Mouse (Mus musculus) heart, postnatal 0 days (tissue): ENCODE results near the gene Tmem235. TPM values are rescaled to one million over a fixed set of nuclear protein-coding genes. Genes with fewer than 3 reads are reported as not detected.

Experiments
- ATAC-seq: fragments of 200-750 bp; cut with Nextera tagmentation; 2 replicates; pipeline ENCODE4 v1.8.0; 2017; ENCODE audit warnings: low read depth, moderate number of reproducible peaks, moderate library complexity; ENCODE audit not compliant: insufficient read depth
- DNase-seq: peaks from one replicate; pipeline ENCODE4 v3.0.0-alpha.2; 2016; ENCODE audit warnings: low spot score
- H3K27ac ChIP-seq: fragments of 300-500 bp; sonication (generic); 2 replicates; pipeline ENCODE4 v1.5.1; 2014; ENCODE audit warnings: low read depth, mild to moderate bottlenecking
- H3K27me3 ChIP-seq: fragments of 300-500 bp; sonication (generic); 2 replicates; pipeline ENCODE4 v1.6.1; 2014; ENCODE audit warnings: low read length, mixed read lengths; ENCODE audit not compliant: control insufficient read depth, insufficient read depth
- H3K36me3 ChIP-seq: fragments of 300-500 bp; sonication (generic); replicated peaks from 2 replicates; pipeline ENCODE4 v1.6.1; 2014; ENCODE audit warnings: low read length, mixed read lengths; ENCODE audit not compliant: control insufficient read depth, insufficient read depth
- H3K4me1 ChIP-seq: fragments of 300-500 bp; sonication (generic); 2 replicates; pipeline ENCODE4 v1.6.1; 2014; ENCODE audit warnings: antibody characterized with exemption; ENCODE audit not compliant: control insufficient read depth, insufficient read depth
- H3K4me2 ChIP-seq: fragments of 300-500 bp; sonication (generic); 2 replicates; pipeline ENCODE4 v1.6.1; 2014; ENCODE audit warnings: low read depth, mild to moderate bottlenecking, low read length, moderate library complexity
- H3K4me3 ChIP-seq: fragments of 300-500 bp; sonication (generic); 2 replicates; pipeline ENCODE4 v1.5.1; 2014; ENCODE audit warnings: low read depth, low read length
- H3K9ac ChIP-seq: fragments of 300-500 bp; sonication (generic); replicated peaks from 2 replicates; pipeline ENCODE4 v1.6.1; 2014; ENCODE audit warnings: low read depth, low read length, mixed read lengths
- H3K9me3 ChIP-seq: fragments of 300-500 bp; sonication (generic); replicated peaks from 2 replicates; pipeline ENCODE4 v1.6.1; 2016; ENCODE audit warnings: low read length; ENCODE audit not compliant: control insufficient read depth
- CTCF ChIP-seq: IDR thresholded peaks from 2 replicates; pipeline ENCODE4 v1.5.1; 2016; ENCODE audit warnings: antibody characterized with exemption, control low read depth, low read depth
- EP300 ChIP-seq: IDR thresholded peaks from 2 replicates; pipeline ENCODE4 v1.6.1; 2016; ENCODE audit warnings: antibody characterized with exemption, low read depth
- WGBS: fragments of 180-500 bp; shearing (Covaris S2); extraction: QIAGEN DNeasy Blood & Tissue Kit; methylation state at CpG from one replicate; pipeline ENCODE4 v1.1.7; 2014; 5-methylcytosine and 5-hydroxymethylcytosine counted together
- polyA plus RNA-seq: library from polyadenylated mRNA; unstranded; fragments of >200 nt; fragmentation: Nextera tagmentation; extraction: Ambion mirVana; gene quantifications from 2 replicates; pipeline ENCODE4 v1.2.1, GENCODE M21; 2015
- total RNA-seq: library from RNA; depleted of rRNA; stranded (reverse); fragments of >200 nt; gene quantifications from 2 replicates; pipeline ENCODE4 v1.2.3, GENCODE M21; 2014; ENCODE audit warnings: low replicate concordance

The Tmem235 gene
- total and polyA plus RNA-seq, 2 experiments from 2014 or later = not detected

DNA sequence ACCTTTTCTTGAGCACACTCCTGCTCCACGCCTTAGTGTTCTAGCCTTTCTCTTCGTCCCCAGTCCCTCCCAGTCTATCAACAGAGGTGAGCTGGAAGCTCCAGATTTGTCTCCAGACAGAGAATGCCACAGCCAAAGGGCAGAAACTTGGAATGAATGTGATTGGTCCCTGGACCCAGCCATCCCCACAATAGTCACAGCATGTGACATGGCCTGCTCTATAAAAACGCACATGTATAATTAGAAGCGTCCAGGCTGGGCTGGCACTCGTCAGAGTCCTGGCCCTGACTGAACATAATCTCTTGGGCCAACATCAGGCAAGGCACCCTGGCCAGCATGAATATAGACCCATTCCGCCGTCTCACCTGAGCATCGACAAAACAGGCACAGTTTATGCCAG, 41.5 kb upstream of the Tmem235 start:
- H3K9me3 ChIP-seq = no peaks in the 10 kb centered on the region
- H3K9ac ChIP-seq = no peak overlapping the region
- H3K36me3 ChIP-seq = peaks cover 52% of the 10 kb centered on the region
- peak overlapping the region; percentile 87 for H3K27ac ChIP-seq
- 33% methylated on average over 8 of the region's 8 CpGs for WGBS
- H3K4me3 ChIP-seq = no peak overlapping the region
- TF ChIP-seq CTCF (no peak), EP300 (peak; percentile 66; the same call in 1 of the 2 replicates)
- DNase-seq (peak; percentile 86), ATAC-seq (peak; percentile 94)
- no peak overlapping the region for H3K4me2 ChIP-seq
- no peaks in the 10 kb centered on the region for H3K27me3 ChIP-seq
- peaks cover 39% of the 10 kb centered on the region for H3K4me1 ChIP-seq

DNA sequence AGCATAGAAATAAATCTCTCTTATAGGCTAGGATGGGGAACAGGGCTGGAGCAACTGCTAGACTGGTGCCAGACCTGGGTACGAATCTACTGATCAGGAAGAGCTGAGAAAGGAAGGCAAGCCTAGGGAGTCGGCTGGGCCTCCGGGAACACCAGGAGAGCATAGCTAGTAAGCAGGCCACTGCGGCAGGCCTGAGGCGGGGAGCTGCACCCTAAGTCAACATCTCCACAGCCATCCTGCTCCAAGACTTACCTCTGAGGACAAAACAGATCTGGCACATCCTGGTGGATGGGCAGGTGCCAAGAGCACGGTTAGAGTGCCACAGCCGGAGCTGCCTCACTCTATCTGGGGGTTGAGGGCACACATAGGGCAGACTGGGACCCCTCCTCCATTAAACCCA, 40.4 kb upstream of the Tmem235 start:
- Histone ChIP-seq H3K4me3 (no peak overlapping the region), H3K4me1 (peaks cover 40% of the 10 kb centered on the region), H3K27ac (peak overlapping the region; percentile 87), H3K27me3 (no peaks in the 10 kb centered on the region), H3K36me3 (peaks cover 42% of the 10 kb centered on the region), H3K9me3 (no peaks in the 10 kb centered on the region), H3K4me2 (no peak overlapping the region), H3K9ac (no peak overlapping the region)
- 87% methylated on average over 7 of the region's 7 CpGs for WGBS
- TF ChIP-seq CTCF (no peak), EP300 (no peak)
- ATAC-seq (no peak), DNase-seq (no peak)

DNA sequence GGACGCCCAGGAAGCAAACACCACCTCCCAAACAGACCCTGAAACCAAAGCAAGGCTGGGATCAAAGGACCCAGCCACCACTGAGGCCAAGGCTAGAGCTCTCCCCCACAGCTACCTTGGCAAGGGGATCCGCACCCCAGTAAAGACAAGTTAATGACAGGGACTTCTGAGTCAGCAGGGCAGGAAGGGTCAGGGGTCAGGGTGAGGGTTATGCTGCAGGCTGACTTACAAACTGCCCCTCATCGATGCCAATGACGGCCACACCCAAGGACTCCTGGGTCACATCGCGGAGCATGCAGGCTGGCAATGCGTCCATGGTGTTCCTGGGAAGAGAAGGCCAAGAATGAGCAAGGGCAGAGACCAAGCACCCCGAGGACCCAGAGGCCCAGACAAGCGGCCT, 38.7 kb upstream of the Tmem235 start:
- Histone ChIP-seq H3K9ac (no peak overlapping the region), H3K27me3 (no peaks in the 10 kb centered on the region), H3K4me1 (peaks cover 53% of the 10 kb centered on the region), H3K36me3 (peaks cover 35% of the 10 kb centered on the region), H3K4me3 (no peak overlapping the region), H3K9me3 (no peaks in the 10 kb centered on the region), H3K4me2 (no peak overlapping the region), H3K27ac (peak overlapping the region; percentile 79; the same call in 1 of the 2 replicates)
- DNase-seq (no peak), ATAC-seq (no peak)
- WGBS = 92% methylated on average over 9 of the region's 9 CpGs
- no peak for TF ChIP-seq EP300
- TF ChIP-seq CTCF = no peak

DNA sequence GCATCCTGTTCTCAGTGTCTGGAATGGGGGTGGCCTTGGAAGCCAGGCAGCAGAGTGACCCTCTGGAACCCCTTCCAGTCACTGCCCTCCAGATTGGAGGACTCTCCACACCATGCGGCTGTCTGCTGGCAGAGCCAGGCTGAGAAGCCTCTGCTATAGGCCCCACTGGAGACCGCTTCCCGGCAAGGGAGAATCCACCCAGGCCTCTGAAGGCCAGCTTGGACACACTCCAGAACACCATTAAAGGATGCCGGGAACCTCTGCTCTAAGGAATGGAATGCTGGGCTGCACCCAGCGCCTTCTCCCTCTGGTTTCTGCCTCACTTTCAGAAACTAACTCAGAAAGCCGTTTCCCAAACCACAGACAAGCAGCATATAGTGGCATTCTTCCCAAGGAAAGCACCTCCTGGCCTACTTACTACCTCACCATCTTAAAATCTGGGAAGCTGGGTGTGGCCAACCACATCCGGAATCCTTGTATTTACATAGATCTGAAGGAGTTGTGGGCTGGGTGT, 37.8 kb upstream of the Tmem235 start:
- H3K4me2 ChIP-seq = peak overlapping the region; percentile 1; the same call in 1 of the 2 replicates
- H3K9me3 ChIP-seq = no peaks in the 10 kb centered on the region
- peaks cover 27% of the 10 kb centered on the region for H3K36me3 ChIP-seq
- no peak for ATAC-seq
- TF ChIP-seq EP300 (no peak), CTCF (no peak)
- WGBS = 16% methylated on average over 7 of the region's 7 CpGs
- DNase-seq = peak; percentile 53
- no peaks in the 10 kb centered on the region for H3K27me3 ChIP-seq
- no peak overlapping the region; the same call in 1 of the 2 replicates for H3K9ac ChIP-seq
- peak overlapping the region; percentile 79 for H3K27ac ChIP-seq
- peaks cover 60% of the 10 kb centered on the region for H3K4me1 ChIP-seq
- no peak overlapping the region for H3K4me3 ChIP-seq

DNA sequence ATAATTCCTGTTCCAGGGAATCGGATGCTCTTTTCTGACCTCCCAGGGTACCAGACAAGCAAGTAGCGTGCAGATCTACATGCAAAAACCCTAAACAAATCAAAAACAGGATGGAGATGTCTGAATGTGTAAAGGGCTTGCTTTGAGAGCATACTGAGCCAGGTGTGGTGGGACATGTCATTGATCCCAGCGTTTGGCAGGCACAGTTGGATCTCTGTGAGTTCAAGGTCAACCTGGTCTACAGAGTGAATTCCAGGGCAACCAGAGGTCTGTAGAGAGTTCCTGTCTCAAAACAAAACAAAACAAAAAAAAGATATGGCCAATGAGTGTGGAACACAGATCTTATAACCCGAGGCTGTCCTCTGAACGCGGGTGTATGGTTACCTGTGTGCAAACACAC, 37.1 kb upstream of the Tmem235 start:
- Histone ChIP-seq H3K9ac (no peak overlapping the region), H3K4me2 (no peak overlapping the region), H3K36me3 (peaks cover 25% of the 10 kb centered on the region; the same call in 1 of the 2 replicates), H3K27me3 (no peaks in the 10 kb centered on the region), H3K4me3 (no peak overlapping the region), H3K27ac (peak overlapping the region; percentile 79), H3K9me3 (no peaks in the 10 kb centered on the region), H3K4me1 (peaks cover 65% of the 10 kb centered on the region)
- TF ChIP-seq CTCF = no peak
- TF ChIP-seq EP300 = no peak
- WGBS = 81% methylated on average over 6 of the region's 6 CpGs
- ATAC-seq (no peak), DNase-seq (no peak)
